Mouse (Mus musculus) right cerebral cortex, postnatal 10 days (tissue): ENCODE measurements around the gene Bsg.
"Not testable (repeated sequence)": the region's sequence is repeated elsewhere in the genome, so short reads cannot be mapped to it uniquely, and the experiment has no call there.

ENCODE experiments used
- DNase-seq, 2 experiments: peaks; one replicate each; pipeline ENCODE4 v3.0.0; 2021; ENCODE audit warnings: low spot score in 2 of 2

The Bsg gene

DNA sequence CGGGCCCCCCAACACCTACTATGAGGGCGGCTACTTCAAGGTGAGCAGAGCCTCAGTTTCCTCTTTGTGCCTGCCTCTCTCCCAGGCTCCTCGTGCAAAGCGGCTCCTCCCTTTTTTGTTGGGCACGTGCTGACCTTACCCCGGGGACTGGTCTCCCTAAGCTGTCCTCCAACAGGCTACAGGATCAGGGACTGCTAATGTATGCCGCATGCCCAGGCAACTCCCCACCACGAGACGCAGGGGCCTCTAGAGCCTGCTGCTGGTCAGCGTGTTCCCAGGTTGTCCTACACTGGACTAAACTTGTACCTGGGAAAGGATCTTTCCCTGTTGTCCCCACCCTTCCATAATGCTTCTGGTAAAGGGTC is 21.8 kb upstream of the Bsg start:
- peak in 1 of 2 experiments; percentile 51 for DNase-seq

DNA sequence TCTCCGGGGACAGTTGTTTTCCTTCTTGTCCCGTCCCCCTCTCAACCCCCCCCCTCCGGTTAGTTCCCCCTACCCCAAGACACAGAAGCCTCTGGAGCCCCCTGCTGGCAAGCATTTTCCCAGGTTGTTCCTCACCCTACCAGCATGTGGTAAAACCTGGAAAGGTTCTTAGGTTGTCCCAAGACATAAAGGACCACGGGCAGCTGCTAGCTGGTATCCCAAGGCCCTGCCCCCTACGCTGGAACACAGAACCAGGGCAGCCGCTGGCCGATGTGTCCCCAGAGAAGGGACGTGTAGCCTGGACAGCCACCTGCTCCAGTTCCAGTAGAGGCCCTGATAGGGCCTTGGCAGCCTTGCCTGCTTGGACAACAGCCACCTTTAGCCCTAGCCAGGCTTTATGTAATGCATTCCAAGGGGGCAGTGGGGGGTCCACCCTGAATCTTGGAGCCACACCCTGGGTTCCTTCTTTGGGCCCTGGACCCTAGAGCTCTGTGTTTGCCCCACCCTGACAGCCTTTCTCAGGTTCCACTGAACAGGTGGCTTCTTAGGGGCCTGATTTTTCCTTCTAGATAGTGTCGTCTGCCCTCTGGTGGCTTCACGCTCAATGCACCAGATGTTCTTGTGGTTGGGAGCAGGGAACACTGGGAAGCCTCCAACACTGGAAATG is 21.2 kb upstream of the Bsg start:
- DNase-seq = peak in 1 of 2 experiments; percentile 73

DNA sequence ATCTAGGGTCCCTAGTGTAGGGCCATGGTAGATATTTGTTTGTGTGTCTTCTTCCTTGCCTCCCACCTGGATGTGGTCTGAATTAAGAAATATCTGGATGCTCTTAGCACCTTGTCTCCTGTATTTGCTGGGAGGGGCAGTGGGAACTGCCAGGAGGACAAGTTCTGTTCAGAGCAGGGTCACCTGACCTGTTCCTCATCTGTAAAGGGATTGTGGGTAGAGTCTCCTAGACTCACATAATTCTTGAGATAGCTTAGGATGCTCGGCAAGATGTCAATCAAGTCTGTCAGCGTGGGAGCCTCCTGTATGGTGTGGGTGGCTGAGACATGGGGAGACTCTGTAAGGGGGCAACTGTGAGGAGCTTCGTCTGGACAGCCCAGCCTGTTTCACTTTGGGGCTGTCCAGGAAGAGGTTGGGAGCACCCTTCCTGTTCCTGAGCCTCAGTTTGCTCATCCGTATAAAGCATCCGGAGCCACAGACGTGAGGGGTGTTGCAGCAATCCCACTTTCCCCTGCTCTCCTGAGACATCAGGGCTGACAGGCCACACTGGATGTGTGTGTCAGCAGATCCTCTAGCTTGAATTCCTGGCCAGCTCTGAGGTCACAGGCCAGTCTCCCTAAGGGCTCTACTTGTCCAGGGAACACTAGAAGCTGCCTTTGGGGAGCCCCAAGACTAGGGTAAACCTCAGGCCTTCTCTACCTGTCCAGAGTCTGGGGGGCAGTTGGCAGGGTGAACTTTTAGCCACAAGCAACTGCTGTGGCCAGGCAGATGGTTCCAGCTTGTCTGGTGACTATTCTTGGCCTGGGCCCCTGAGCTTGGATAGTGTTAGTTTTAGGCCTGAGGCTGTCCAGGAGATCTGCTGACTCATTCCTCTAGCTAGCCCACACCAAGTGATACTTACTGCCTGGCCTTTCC is 20.3 kb upstream of the Bsg start:
- no peak for DNase-seq

DNA sequence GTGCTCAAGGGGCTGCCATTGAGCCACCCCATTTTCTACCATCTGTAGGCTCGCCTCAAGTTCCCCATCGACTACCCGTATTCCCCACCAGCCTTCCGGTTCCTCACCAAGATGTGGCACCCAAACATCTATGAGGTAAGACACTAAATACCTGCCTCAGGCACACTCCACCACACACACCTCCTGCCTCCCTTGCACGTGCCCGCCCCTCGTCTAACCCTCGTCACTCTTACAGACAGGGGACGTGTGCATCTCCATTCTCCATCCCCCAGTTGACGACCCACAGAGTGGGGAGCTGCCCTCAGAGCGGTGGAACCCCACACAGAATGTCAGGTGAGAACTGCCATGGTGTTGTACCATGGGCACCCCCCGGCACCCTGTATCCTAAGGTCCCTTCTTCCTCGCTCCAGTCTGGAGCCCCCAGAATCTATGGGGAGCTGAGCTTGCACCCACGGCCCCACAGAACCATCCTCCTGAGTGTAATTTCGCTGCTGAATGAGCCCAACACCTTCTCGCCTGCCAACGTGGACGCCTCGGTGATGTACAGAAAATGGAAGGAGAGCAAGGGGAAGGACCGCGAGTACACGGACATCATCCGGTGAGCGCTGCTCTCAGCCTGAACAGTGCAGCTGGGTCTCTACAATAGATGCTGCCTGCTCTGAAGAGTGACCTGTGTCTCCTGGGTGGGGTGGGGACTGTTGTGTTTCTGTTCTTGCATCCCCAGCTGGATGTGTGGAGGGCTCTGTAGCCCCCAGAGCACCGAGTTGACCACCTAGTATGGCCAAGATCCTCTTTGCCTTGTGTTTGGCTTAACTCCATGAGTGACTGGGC is 19.3 kb upstream of the Bsg start:
- DNase-seq = no peak

DNA sequence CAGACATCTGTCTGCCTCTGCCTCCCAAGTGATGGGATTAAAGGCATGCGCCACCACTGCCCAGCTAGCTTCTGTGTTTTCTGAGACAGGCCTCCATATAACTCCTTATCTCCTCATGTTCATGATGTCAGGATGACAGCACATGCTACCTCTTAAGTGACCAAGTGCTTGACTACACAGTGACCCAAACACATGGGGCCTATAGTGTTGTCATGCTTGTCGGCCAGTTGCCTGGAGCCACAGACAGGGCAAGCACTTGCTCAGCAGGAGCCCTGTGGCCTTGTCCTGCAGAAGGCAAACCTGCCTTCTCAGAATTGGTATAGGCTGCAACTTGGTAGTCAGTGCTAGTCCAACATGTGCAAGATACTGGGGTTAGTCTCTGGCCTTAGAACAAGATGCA is 18.1 kb upstream of the Bsg start:
- no peak for DNase-seq

DNA sequence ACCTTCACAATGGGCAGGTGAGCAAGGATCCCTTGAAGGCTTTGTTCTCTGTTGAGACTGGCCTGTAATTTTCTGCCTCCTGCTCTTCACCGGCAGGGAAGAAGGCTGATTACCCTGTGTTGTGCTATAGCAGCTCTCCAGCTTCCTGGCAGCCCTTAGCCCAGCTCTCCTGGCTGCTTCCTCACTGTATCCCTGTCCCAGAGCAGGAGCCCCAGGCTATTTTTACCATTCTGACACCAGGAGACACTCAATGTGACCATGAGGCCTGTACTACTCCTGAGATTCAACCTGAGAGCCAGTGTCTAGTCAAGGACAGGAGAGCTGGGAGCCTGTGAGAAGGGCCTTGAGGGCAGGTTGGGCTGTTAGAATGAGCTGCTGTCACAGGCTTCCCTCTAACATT is 17.6 kb upstream of the Bsg start:
- no peak for DNase-seq

DNA sequence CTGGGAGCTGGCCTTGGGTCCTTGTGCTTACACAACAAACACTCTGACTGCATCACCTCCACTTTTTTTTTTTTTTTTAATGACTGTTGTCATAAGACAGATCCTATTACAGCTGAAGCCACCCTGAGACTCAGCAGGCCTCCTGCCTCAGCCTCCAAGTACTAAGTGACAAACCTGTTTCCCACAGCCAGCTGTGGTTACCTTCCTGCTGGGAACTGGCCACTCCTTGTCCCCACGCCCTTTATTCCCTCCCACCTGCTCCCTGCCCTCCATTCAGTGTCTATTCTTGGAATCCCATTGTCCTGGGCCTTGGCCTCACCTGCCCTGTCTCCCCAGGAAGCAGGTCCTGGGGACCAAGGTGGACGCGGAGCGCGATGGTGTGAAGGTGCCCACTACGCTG is 16.8 kb upstream of the Bsg start:
- no peak for DNase-seq

DNA sequence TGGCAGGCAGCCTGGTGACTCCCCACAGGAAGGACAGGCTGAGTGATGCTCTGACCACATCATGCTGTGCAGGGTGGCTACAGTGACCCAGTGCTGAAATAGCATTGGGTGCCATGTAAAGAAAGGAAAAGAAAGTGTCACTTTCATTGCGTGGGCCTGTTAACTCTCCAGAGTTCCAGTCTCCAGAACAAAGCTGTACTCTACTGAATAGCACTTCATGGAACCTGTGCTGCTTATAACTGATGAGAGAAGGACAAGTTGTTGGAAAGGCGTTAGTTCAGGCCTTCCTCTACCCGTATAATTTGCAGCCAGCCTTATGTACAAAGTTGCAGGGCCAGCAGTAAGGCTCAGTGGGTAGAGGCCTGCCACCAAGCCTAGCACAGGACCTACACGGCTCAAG is 15.6 kb upstream of the Bsg start, which contains the start of gene Gzmm:
Gene Gzmm (plus strand): TSS at position 301 of the 400 bp plus-strand sequence.
- no peak for DNase-seq

DNA sequence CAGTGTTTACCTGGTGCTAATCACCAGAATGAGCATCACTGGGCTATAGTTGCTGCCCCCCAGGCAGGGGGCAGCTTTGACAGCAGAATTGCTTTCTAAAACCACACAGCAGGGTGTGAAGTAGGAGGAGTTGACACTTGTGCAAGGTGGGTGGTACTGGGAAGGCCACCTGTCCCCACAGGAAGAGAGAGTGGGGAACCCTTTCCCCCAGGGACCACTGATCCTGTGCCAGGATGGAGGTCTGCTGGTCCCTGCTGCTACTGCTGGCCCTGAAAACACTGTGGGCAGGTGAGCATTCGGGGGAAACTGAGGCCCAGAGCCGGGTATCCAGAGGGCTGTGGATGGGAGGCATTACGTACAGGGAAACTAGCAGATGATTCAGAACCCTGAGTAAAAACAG is 15.1 kb upstream of the Bsg start:
- no peak for DNase-seq

DNA sequence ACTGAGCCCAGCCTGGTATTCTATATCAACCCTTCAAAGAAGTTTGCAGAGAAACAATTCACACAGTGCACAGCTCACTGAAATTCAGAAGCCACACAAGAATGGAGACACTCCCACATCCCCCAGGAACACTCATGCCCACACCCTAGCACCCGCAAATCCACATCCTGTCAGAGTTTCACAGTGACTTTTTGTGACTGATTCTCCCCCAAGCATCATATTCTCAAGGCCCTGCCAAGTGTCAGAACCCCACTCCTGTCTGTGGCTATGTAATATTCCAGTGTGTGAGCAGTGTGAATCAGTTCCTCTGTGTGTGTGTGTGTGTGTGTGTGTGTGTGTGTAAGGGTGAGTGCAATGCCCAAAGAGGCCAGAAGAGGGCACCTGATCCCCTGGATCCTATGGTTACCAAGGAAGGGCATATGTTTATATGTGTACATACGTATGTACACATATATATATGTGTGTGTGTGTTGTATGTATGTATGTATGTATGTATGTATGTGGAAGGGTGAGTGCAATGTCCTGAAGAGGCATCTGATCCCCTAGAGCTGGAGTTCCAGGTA is 12.2 kb upstream of the Bsg start:
- DNase-seq = no peak

DNA sequence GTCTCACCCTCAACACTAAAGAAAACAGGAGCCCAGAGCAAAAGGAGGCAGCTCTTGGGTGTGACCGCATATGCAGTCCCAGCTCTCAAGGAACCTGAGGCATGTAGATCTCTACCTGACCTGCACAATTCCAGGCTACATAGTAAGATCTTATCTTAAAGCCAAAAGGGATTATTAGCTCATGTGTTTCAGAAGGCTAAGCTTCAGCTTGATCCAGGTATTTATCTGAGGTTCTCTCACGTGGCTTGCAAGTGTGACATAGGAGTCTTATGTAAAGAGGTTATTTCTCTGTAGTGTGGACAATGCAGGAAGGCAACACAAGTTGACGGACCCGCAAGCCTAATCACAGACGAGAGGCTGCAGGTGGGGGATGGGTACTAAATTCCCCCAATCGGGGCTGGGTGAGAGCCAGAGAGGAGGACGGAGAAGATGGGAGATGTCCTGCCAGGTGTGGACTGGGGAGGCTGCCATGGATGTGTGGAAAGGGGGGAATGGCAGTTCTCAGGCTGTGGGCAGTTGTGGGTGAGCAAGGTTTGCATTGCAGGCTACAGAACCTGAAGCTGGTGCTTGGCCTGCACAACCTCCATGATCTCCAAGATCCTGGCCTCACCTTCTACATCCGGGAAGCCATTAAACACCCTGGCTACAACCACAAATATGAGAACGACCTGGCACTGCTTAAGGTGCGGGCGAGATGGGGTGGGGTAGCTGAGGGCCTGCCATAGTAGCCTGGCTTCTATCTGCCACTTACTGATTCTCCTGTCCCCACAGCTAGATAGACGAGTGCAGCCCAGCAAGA is 10.5 kb upstream of the Bsg start:
- DNase-seq = no peak

DNA sequence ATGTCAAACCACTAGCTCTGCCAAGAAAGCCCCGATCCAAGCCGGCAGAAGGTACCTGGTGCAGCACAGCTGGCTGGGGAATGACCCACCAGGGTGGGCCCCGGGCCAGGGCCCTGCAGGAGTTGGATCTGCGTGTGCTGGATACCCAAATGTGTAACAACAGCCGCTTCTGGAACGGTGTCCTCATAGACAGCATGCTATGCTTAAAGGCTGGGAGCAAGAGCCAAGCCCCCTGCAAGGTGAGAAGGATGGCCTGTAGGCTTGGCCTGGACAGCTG is 10.0 kb upstream of the Bsg start:
- DNase-seq = no peak

DNA sequence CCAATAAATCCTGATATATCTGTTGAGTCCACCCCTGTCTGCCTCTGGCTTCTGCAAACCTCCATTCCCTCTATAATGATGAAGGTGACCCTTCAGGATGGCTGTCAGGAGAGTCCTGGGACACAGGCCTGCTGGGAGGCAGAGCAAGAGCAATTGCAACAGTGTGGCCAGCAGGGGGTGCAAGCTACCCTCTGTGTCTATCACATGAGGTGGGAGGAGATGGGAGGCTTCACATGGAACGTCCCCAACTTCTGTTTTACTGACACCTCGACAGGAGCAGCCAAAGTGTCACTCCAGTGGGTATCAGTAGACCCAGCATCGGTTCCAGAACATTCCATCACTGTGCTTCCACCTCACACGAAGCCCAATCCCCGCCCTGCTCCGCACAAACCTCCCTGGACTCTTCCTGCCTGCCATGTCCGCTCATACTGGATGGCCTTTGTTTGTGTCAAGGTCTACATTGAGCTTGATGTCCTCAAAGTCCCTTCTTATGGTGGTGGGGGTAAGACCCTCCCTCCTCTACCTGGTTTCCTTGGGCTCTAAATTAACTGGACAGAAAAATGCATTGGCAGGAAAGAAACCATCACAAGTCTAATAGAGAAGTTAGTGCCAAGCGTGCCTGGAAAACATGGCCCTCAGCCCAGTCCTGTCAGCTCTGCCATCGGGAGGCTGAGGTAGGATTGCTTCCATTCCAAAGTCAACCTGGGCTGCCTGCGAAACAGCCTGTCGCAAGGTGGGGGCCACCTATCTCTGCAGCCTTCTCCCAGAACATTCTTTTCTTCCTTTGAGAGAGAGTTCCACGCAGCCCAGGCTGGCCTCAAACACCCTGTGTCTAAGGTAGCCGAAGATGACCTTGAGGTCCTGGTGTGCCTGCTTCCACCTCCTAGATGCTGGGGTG is 8.8 kb upstream of the Bsg start:
- DNase-seq = peak in 1 of 2 experiments; percentile 80

DNA sequence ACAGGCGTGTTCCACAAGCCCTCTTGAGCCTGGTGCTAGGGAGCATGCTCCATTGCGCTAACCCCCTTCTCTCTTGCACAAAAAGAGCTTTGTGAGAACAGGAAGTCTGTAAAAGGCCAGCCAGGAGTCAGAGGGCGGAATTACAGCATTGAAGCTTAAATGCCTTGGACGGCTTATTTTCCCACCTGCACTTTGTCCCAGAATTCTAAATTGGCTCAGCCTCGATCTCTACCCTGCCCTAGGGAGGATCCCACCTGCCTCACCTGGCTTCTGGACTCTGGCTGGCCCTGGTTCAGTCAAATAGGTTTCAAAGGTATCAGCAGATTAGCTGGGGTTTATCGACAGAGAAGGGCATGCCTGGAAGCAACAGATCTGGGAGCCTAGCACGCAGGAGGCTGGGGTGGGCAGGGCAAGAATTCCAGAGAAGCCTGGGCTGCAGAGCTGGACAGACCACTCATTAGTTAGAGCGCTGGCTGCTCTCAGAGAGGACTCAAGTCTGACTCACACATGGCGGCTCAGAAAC is 8.1 kb upstream of the Bsg start:
- no peak for DNase-seq

DNA sequence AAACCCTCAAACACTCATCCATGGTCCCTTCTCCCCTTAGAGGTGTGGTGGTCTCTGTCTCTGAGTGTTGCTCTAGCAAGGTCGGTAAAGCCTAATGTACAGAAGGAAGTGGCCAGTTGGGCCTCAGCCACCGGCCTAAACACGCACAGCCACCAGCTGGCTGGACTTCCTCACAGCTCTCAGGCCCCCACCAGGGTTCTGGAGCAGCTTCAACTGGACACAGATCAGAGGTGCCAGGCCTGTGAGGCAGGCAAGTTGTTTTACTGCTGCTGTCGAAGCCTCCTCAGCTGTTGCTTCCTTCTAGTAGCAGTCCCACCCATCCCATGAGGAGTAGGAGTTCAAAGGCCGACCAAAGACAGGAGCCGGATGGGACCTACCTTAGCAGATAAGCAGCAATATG is 6.4 kb upstream of the Bsg start:
- peak in 1 of 2 experiments; percentile 60 for DNase-seq

DNA sequence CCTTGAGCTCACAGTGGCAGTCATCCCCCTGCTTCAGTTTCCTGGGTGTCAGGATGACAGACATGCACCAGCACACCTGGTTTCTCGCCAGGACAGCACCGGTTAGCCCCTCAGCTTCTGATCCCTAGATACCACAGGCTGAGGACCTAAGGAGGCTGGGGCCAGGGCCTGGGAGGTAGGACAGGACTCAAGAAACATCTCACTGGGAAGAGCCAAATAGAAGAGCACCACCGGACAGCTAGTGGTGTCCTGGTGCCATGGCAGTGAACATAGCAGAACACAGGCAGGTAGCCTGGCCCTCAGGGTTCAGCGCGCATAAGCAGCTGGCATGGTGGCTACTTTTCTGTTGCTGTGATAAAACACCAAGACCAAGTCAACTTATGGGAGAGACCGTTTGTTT is 5.8 kb upstream of the Bsg start:
- no peak for DNase-seq

DNA sequence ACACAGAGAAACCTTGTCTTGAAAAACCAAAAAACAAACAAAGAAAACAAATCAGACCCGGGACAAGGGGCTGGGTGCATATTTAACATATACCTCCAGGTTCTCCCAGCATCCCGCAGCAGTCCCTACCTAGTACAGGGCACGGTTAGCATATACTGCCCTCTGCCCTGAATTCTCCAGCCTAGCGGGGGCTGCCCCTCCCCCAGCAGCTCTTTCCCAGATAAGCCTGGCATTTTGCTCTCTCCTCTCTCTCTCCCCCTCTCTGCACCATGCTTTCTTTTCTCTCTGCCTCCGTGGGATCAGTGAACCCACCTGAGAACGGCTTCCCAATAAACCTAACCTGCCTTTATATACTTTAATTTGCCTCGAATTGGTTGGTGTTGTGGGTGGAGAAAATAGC is 3.6 kb upstream of the Bsg start:
- DNase-seq = no peak

DNA sequence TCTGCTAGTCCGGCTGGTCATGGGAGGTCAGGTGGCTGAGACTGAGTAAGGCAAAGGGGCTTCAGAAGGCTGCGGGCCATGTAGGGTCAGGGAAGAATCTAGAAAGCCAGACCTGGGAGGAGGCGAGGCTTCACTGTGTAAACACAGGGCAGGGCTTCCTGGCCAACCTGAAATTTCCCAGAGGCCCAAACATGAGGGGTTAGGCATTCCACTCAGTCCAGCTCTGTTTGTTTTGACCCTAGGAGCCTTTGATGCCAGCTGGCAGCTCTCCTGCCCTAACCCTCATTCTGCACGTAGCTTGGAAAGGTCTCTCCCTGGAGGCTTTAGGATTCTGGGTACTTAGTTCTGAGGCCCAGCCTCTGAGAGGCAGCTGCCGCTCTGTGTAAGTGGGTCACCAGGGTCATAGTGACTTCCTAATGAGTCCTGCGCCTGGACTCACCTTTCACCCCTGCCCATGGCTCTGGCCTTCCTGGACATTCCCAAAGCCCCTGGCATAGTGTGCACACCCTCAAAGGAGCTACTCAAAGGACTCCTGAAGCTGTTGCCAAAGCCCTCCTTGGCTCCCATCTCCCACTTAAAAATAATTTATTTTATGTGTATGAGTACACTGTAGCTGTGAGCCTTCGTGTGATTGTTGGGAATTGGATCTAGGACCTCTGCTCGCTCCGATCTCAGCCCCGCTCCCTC is 2.7 kb upstream of the Bsg start:
- DNase-seq = peak in 1 of 2 experiments; percentile 43

DNA sequence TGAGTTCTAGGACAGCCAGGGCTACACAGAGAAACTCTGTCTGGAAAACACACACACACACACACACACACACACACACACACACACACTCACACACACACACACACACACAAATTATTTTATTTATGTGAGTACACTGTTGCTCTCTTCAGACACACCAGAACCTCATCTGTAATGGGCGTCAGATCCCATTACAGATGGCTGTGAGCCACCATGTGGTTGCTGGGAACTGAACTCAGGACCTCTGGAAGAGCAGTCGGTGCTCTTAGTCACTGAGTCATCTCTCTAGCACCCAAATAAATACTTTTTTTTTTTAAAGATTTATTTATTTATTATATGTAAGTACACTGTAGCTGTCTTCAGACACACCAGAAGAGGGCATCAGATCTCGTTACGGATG is 1.3 kb upstream of the Bsg start:
- not testable (repeated sequence) for DNase-seq

DNA sequence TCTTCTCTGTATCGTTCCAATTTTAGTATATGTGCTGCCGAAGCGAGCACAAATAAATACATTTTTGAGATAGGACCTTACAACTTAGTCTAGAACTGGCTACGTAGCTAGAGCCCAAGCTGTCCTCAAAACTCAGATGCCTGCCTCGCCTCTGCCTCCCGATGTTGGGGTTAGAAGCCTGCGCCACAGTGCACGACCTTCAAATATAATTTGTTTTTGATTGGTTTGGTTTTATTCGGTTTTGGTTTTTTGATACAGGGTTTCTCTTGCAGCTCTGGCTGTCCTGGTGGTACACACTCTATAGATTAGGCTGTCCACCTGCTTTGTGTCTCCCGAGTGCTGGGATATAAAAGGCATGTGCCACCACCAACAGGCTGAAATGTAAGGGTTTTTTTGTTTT is 750 bp upstream of the Bsg start:
- no peak for DNase-seq
